Mouse (Mus musculus) small intestine, adult 2 months (tissue): ENCODE measurements around the gene Pcnx3.

Experiments
- CTCF ChIP-seq: fragments of 200-500 bp; IDR thresholded peaks from 2 replicates; pipeline ENCODE4 v1.5.1; 2012; ENCODE audit warnings: low read depth, mild to moderate bottlenecking, control low read depth, inconsistent platforms, low read length, moderate library complexity, mixed read lengths; ENCODE audit not compliant: insufficient replicate concordance, insufficient read length; ENCODE audit errors: extremely low read depth
- POLR2A ChIP-seq: fragments of 200-500 bp; IDR thresholded peaks from 2 replicates; pipeline ENCODE4 v1.6.1; 2012; ENCODE audit warnings: low read depth, mild to moderate bottlenecking, control low read depth, inconsistent platforms, low read length, moderate library complexity

GRCm38 (mm10) chr19:5692086-5692912 is 3.6 kb upstream of the Pcnx3 start:
- TF ChIP-seq CTCF (no peak), POLR2A (no peak)
